Mouse (Mus musculus) embryo, embryonic 11.5 days (tissue): ENCODE data around the gene Fbrsl1.
"Not testable (repeated sequence)": the region's sequence is repeated elsewhere in the genome, so short reads cannot be mapped to it uniquely, and the experiment has no call there.

Source experiments
- DNase-seq: peaks from one replicate; pipeline ENCODE4 v3.0.0-alpha.2; 2012; ENCODE audit warnings: low read depth, low spot score

The Fbrsl1 gene

GRCm38 (mm10) chr5:110455272-110455671 lies 7.0 kb upstream of the Fbrsl1 start:
- DNase-seq, result no peak

- no peak for DNase-seq
Measured at GRCm38 (mm10) chr5:110449294-110449693, 991 bp upstream of the Fbrsl1 start.

GRCm38 (mm10) chr5:110447720-110448435 lies 425 bp downstream of the Fbrsl1 start:
- DNase-seq, result no peak

GRCm38 (mm10) chr5:110444509-110444908 lies 3.8 kb downstream of the Fbrsl1 start:
- no peak for DNase-seq

- DNase-seq, result no peak
Measured at GRCm38 (mm10) chr5:110442966-110443590, 5.2 kb downstream of the Fbrsl1 start.

- DNase-seq, result no peak
Measured at GRCm38 (mm10) chr5:110439565-110440310, 8.6 kb downstream of the Fbrsl1 start.

GRCm38 (mm10) chr5:110438591-110438990 lies 9.7 kb downstream of the Fbrsl1 start:
- DNase-seq, result no peak

- DNase-seq, result no peak
Measured at GRCm38 (mm10) chr5:110437632-110438261, 10.6 kb downstream of the Fbrsl1 start.

- DNase-seq, result not testable (repeated sequence)
Measured at GRCm38 (mm10) chr5:110436166-110436565, 12.1 kb downstream of the Fbrsl1 start.

GRCm38 (mm10) chr5:110434816-110435215 lies 13.5 kb downstream of the Fbrsl1 start:
- no peak for DNase-seq

GRCm38 (mm10) chr5:110429045-110429444 lies 19.3 kb downstream of the Fbrsl1 start:
- no peak for DNase-seq

- no peak for DNase-seq
Measured at GRCm38 (mm10) chr5:110428290-110428689, 20.0 kb downstream of the Fbrsl1 start.

GRCm38 (mm10) chr5:110425187-110425586 lies 23.1 kb downstream of the Fbrsl1 start:
- no peak for DNase-seq

- no peak for DNase-seq
Measured at GRCm38 (mm10) chr5:110424204-110424603, 24.1 kb downstream of the Fbrsl1 start.

- no peak for DNase-seq
Measured at GRCm38 (mm10) chr5:110421393-110421792, 26.9 kb downstream of the Fbrsl1 start.

- no peak for DNase-seq
Measured at GRCm38 (mm10) chr5:110420950-110421349, 27.4 kb downstream of the Fbrsl1 start.

GRCm38 (mm10) chr5:110420201-110420600 lies 28.1 kb downstream of the Fbrsl1 start:
- DNase-seq, result no peak

- DNase-seq, result no peak
Measured at GRCm38 (mm10) chr5:110418523-110418911, 29.8 kb downstream of the Fbrsl1 start.

GRCm38 (mm10) chr5:110417756-110418522 lies 30.4 kb downstream of the Fbrsl1 start:
- no peak for DNase-seq

GRCm38 (mm10) chr5:110416825-110417401 lies 31.4 kb downstream of the Fbrsl1 start:
- DNase-seq, result peak; percentile 27
